Mouse (Mus musculus) heart, postnatal 25 days (tissue): ENCODE results near the gene Sptbn1. TPM values are rescaled to one million over a fixed set of nuclear protein-coding genes. Genes with fewer than 3 reads are reported as not detected.
A peak's percentile ranks its signal among the peaks of the same experiment; 100 is the strongest.

Experiments
- DNase-seq: peaks from one replicate; pipeline ENCODE4 v3.0.0; 2022; ENCODE audit warnings: low spot score
- intact Hi-C: fragments of 180-260 bp; cut with DNase I; formaldehyde crosslinking; loops from one replicate; pipeline ENCODE4 v1.15.1; 2025
- total RNA-seq, 2 experiments: library from RNA; stranded (reverse); gene quantifications; 2 replicates each; pipeline ENCODE4 v1.2.3; 2021

Sptbn1 gene
- total RNA-seq, 2 experiments from 2014 or later = 487 to 529 TPM

DNA sequence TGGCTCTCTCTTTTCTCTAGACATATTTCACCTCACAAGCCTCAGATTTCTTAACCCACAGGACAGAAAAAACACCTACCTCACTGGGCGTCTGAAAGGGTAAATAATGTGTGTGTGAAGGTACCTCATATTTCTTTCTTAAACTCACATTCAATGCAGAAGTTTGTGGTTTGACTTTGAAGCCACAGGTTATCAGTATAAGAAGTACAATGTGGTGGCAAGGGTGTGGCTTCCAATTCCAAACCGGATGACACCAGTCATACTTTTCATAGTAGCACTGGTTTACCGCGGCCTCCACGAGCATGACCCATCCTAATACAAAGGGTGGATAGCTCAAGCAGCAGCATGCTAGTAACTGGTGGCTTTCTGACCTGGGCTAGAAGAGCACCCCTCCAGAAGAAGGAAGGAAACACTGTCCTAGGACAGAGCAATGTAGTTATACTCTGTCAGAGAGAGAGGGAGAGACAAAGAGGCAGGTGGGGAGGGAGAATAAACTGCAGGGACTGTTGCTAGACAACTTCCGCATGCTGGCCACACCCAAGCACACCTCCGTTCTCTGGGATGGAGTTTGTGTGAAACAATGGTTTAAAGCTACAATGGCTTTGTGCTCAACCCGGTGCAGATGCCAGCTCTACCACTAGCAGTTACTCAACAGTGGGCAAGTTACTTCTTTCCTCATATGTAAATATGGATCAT, 85.1 kb downstream of the Sptbn1 start:
- intact Hi-C loops = no loop called here
- DNase-seq = no peak

DNA sequence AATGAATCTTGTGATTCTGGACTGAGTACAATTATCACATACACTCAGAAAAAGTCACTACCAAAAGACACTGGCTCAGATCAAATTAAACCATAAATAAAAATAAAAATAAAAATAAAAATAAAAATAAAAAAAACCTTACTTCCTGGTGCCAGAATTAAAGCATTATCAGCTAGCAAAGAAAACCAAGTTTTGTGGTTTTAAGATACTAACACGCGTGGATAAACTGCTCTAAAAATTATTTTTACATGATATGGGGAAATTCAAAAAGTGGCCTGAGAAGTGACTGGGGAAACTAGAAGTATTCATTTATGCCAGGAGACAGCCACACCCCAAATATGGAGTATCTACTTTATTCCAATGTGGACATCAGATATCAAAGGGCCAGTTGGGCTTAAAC, 89.8 kb downstream of the Sptbn1 start:
- no peak for DNase-seq
- intact Hi-C loops = no loop called here

DNA sequence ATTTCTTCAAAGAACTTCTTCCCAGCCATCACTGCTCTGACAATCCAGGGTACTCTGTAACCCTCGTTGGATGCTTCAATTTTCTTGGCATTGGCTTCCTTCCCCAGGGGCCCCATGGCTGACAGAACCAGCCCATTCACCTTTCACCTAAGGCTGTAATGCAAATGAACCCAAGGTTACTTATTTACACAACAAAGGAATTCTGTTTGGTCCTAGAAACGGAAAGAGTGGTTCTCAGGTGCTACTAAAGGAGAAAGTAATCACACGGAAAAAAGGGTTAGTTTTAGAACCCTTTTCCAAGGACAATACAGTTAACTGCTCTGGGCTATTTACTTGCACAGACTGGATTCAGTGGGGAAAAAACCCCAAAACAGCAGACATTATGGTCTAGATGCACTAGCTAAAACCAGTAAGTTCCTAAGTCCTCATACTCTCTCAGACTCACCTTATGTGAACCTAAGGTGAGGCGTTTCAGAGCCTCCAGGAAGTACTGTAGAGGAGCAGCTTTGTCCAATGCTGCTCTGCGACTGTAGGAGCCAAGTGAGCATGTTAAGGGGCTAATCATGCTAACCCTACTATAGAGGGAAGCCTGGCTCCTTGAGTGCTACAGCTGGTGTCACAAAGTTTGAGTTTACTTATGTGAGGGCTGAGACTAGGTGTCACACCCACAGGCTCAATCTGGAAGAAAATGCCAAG, 90.7 kb downstream of the Sptbn1 start:
- no peak for DNase-seq
- intact Hi-C loops = no loop called here

DNA sequence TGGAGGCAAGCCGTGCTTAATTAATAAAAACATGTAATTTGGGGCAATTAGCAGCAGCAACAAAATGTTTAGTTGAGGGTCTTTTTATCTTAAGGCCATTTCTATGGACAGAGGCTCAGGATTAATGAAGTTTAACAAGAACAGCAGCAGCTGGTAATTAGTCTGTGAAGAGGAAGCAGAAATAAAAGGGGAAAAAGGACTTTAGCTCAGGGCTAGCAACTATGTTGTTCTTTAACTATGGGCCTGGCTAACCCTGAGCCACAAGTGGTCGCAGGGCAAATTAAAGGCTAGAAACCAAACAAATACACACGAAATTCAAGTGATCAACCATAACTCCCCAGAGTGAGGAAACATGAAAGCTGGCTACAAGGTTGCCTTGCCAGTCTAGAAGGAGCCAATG, 91.9 kb downstream of the Sptbn1 start:
- DNase-seq = no peak
- intact Hi-C loops = no loop called here

DNA sequence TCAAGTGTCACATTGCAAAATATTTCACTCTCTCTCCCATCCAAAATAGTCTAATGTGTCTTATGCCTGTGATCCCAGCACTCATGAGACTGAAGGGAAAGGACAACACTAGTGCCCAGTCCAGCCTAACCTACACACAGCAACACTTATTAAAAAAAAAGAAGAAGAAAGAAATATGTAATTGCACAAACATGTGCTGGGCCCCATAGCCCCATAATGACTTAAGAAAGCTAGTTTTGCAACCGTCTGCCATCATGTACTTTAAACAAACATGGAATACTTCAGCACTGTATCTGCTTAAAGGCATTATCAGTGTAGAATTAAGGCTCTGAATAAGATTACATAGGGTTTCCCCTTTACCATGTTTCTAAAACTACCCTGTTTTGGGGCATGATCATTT, 92.4 kb downstream of the Sptbn1 start:
- intact Hi-C loops = no loop called here

DNA sequence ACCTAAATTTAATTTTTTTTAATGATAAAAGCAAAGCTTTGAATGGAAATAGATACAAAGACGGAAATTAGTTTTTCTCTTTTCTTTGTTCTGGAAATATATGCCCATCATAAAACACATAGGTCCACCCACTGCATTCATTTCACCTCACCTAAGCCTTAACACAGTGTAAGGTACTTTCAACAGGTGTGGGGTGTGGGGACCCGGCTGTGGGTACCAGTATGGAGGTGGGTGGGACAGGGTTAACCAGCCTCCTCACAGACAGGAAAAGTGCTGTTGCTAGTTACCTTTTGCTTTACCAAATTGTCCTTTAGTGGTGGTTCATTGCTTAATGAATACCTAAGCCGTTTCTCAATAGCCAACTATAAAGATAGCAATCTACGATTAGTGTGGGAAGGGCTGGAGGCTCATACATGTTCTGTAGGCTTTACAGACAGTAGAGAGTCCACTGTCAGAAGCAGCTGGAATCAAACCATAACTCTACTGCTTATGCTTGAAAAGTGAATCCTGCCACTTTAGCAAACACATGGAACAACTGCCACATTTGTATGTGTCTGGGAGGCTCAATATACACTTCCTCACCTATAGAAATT, 96.3 kb downstream of the Sptbn1 start:
- no peak for DNase-seq
- intact Hi-C loops = no loop called here

More for the DNA sequence above, 92.4 kb downstream of the Sptbn1 start:
- DNase-seq = no peak

DNA sequence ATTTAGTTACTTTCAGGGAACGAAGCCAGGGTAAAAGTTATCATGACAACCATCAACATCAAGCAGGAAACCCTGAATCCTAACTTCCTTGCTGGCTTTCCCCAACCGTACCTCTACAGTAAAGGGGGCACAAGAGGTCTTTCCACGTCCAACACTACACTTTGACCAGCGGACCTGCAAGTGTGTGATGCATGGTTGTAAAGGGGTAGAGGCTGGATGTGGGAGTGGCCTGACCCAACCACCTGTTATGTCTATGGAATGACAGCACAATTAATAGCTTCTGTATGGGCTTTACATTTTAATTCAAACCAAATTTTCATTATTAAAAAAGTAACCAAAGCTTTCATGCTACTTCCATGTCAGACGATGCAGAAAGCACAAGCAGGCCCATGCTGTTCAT, 96.8 kb downstream of the Sptbn1 start:
- intact Hi-C loops = no loop called here
- DNase-seq = no peak

DNA sequence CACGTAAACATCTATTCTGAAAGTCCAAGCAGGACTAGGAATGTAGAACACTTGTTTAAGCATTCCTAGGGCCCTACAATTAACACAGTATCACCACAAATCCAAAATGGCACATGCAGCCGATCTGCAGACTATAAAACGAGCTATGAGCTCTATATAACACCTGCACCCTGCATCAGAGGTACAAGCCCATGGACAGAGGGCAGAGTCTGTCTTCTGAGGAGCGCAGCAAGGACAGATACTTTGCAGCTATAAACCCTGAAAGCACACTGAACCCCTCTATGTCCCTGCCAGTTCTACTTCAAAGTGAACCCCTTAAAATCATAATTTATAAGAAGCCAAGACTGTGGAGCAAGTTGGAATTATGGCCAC, 101.4 kb downstream of the Sptbn1 start:
- intact Hi-C loops = loop anchor here (10.0 kb wide), 2 partner anchors 98 to 128 kb away; partner anchors contain the start of gene Sptbn1
- DNase-seq = no peak

DNA sequence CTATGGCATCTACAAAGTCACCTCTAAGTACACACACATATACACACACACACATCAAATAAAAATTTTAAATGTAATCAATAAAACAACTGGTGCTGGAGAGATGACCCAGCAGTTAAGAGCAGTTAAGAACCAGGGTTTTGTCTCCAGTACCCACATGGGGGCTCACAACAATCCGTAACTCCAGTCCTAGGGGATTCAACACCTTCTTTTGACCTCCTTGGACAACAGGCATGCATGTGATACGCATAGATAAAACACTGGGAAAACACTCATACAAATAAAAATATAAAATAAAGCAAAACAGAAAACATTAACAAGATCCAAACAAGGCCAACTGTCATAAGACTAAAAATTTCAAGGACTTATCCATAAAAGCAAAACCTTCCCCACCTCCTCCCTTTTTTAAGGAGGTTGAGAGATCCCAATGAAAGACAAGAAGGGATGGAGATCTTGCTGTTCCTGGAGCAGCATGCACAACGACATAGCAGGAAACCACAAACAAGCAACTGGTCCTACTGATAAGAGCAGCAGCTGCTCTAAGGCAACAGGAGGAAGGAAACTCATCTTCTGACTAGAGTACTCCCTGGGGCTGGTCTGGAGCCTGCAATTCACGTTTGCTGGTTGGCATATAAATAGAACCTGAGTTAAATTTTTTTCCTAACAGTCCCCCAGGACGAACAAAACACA, 102.0 kb downstream of the Sptbn1 start:
- intact Hi-C loops = loop anchor here (10.0 kb wide), 2 partner anchors 99 to 129 kb away; partner anchors contain the start of gene Sptbn1
- peak; percentile 42 for DNase-seq

DNA sequence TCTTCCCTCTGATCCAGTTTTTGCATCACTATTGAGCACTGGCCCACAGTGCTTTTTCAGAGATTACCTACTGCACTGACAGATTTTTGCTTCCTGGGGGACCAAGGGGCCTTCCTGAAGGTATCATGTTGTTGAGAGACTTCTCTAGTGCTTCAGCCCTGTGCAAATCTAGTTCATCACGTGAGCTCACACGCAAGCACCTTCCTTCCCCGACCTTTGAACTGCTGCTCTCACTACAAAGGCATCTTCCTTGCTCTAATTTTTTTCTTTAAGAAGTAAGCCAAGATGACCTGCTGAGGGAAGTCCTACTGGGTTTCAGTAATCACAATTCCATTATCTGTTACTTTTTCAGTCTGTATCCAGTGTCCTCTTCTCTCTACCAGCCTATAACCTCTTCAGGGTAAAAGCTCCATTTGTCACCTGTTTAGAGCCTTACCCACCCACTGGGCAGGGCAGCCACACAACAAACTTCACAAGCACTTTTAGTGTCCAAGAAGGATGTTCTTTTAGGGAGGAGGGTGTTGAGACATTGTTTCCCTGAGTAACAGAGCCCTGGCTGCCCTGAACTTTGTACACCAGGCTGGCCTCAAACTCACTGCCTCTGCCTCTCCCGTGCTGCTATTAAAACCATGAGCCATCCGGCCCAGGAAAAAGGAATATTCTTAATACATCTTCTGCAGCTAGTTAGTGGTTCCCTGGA, 103.3 kb downstream of the Sptbn1 start:
- no peak for DNase-seq
- intact Hi-C loops = loop anchor here (5.0 to 10.0 kb wide), 4 partner anchors 33 to 203 kb away; partner anchors contain the start of gene Sptbn1

DNA sequence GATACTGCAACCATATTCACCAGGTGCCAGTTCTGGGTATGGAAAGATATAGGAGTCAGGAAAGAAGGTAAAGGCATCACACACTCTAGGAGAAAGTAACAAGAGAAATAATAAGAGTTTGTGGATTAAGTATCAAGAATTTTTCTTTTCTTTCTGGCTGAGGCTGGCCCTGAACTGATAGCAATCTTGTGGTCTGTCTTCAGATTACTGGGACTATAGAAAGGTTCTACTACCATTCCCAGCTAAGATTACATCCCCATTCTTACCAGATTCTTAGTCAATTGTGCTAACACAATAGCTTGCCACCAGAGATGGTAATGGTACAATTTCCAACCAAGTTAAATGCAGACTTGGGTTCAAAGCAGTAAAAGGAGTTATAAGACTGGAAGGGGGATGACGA, 104.1 kb downstream of the Sptbn1 start:
- intact Hi-C loops = loop anchor here (5.0 to 10.0 kb wide), 4 partner anchors 33 to 203 kb away; partner anchors contain the start of gene Sptbn1

DNA sequence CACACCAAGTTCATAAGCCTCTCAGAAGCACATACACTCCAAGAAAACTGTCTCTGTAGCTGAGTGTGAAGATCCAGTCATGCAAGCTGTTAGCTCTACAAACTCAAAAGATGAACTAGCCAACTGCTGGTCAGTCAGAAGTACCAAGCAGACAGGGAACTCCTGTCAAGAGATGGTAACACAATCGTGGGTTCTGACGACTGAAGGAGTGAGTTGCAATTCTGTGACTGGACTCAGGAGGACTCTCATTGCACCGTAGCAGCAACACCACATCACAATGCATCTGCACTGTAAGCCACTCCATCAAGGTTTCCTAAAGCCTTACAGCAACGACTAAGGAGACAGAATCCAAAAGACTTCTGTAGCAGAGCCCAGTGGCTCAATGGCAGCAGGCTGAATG, 104.9 kb downstream of the Sptbn1 start:
- intact Hi-C loops = loop anchor here (5.0 to 10.0 kb wide), 4 partner anchors 34 to 204 kb away; partner anchors contain the start of gene Sptbn1
- no peak for DNase-seq

More for the DNA sequence above, 104.1 kb downstream of the Sptbn1 start:
- DNase-seq = no peak

DNA sequence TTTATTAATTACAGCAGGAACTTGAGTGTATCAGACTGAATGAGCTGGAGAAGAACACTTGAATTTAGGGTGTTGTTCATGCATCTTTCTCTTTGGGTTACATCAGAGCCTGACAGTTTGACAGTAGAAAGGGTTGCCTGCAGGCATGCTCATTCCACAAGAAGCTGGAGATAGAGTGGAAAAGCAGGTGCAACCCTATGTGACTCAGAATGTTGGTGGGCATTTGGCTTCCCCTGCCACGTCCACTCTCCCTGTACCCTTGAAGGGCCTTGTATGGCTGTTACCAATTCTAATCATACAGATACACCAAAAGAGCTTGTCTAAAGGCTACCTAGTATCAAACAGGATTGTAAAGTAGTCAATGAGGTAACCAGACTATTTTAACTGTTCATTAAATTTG, 106.2 kb downstream of the Sptbn1 start:
- DNase-seq = no peak
- intact Hi-C loops = loop anchor here (5.0 to 10.0 kb wide), 4 partner anchors 36 to 206 kb away; partner anchors contain the start of gene Sptbn1

DNA sequence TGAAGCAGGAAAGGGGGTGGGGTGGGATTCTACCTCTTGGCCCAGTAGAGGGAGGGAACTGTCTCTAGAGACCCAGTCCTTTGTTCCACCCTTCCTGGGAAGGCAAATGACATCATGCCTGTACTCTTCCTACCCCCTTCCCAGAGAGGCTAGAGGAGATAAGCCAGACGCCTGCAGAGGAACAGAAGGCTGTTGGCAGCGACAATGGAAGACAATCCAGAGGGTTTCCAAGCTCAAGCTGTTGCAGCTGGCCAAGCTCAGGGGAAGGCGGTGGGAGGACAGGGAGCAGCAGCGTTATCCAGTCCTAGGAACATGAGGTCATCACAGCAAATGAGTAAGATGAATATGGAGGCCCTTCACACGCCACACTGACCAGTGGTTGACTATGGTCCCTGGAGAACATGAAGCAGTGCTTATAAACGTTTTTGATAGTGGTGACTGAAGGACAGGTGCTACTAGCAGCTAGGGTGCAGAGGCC, 106.8 kb downstream of the Sptbn1 start:
- peak; percentile 93 for DNase-seq
- intact Hi-C loops = loop anchor here (5.0 to 10.0 kb wide), 4 partner anchors 36 to 206 kb away; partner anchors contain the start of gene Sptbn1

DNA sequence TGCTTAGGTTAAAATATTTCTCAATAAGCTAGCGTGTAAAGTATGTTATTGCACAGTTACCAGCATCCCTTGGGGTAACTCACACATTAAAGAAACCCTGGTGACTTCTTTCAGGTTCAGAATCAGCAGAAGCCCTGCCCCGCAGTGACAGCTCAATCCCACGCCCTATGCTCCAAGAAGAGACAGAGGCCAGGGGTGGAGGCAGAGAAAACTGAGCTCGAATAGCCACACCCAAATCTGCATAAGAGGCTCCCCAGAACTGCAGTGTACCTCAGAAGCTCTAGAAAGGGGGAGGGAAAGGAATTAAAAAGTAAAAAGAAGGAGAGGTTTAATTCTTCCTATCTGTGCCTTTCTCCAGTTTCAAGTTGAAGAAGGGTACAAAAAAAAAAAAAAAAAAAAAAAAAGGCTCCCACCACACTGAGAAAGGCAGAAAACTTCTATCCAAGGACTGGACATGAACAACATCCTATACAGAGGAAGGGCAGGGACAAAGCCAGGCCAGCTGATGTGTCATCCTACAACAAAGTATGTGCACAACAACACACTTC, 107.3 kb downstream of the Sptbn1 start:
- DNase-seq = no peak
- intact Hi-C loops = loop anchor here (5.0 to 10.0 kb wide), 4 partner anchors 37 to 207 kb away; partner anchors contain the start of gene Sptbn1

DNA sequence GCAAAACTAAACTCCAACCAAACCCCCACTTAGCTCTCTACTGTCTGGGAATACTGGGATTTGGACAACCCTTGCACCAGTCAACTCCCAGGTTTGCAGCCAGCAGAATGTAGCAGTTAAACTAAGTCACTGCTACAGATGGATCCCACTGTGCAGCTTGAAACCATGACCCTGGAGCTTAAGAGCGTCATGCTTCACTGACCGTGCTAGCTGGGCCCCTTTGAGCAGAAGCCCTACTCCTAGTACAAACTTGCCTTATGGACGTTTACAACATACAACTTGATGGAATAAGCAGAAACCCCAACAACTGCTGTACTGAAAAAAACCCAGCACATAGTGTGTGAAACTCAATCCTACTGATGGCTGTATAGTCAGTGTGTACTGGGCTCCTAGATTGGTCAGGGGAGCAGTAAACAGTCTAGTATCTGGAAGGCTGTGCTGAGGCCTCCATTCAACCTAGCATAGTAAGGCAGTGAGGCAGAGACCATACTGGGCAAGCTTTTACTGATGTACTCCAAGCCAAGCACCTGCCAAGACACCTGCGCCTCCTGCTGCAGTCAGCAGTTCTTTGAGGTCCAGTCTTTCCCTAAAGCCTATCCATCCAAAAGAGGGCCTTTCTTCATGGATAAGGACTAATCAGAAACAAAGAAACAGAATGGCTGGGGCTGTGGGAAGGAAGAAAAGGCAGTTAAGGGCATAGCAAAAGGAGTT, 108.3 kb downstream of the Sptbn1 start:
- no peak for DNase-seq
- intact Hi-C loops = loop anchor here (5.0 to 10.0 kb wide), 5 partner anchors 38 to 498 kb away; partner anchors contain the start of gene Sptbn1

DNA sequence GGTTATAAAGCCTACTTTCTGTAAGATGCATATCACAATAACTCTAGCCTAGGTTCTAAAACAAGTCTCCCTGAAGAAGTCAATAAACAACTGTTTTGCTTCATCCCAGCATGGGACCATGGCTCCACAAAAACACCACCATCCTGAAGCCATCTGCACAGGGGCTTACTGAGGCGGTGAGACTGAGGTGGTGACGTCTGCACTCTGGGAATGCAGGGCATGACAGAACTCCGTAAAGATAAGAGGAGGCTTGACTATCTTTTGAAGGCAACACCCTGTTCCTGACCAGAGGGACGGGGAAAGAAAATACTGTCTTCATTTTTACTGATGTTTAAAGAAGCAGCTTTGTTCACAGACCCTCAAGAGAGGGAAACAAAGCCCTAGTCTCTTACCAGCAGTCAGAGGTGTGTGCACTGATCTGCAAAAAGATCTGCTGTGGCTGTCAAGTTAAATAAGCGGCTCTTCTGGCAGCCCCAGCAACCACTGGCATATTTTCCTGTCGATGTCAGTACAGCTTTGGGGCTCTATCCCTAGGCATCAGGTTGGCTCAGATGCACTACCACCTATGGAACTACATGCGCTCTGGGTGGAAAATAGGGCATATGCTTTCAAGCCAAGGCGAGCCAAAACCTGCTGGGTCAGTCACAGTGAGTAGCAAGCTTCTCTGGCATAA, 109.8 kb downstream of the Sptbn1 start:
- intact Hi-C loops = loop anchor here (5.0 kb wide), 1 partner anchor 499 kb away; no protein-coding TSS in a partner anchor
- no peak for DNase-seq

DNA sequence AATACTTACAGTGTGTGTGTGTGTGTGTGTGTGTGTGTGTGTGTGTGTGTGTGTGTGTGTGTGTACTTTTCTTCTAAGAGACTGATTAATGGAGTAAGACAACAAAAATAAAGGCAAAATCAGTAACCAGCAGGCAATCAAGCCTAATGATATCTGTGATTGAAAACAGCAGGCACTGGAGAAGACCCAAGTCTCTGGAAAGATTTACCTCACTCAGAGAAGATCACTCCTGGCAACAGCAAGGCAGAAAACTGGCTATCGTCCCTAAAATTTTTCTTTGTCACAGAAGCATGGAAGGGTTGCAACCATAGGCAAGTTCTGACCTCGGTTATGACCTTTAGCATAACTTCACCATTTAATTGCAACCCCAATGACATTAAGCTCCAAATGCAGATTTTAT, 112.1 kb downstream of the Sptbn1 start:
- intact Hi-C loops = loop anchor here (5.0 kb wide), 1 partner anchor 501 kb away; no protein-coding TSS in a partner anchor
- DNase-seq = no peak
